Mouse (Mus musculus): ENCODE data around the gene Uck2.

Uck2 gene

GRCm38 (mm10) chr1:167289567-167290262 is 4.6 kb upstream of the Uck2 start:
- no peak for TF ChIP-seq GATA4 (IDR thresholded peaks at IDR 0.05; ENCODE audit: insufficient replicate concordance, low read length)

GRCm38 (mm10) chr1:167288665-167289538 is 3.8 kb upstream of the Uck2 start:
- TF ChIP-seq GATA4 (IDR thresholded peaks at IDR 0.05; ENCODE audit: insufficient replicate concordance, low read length): no peak

GRCm38 (mm10) chr1:167287156-167287555 is 2.0 kb upstream of the Uck2 start:
- TF ChIP-seq GATA4 (IDR thresholded peaks at IDR 0.05; ENCODE audit: insufficient replicate concordance, low read length): no peak

- no peak for TF ChIP-seq GATA4 (IDR thresholded peaks at IDR 0.05; ENCODE audit: insufficient replicate concordance, low read length)
Measured at GRCm38 (mm10) chr1:167285356-167285755, 236 bp upstream of the Uck2 start.

GRCm38 (mm10) chr1:167284837-167285319 is 242 bp downstream of the Uck2 start:
- TF ChIP-seq GATA4 (IDR thresholded peaks at IDR 0.05; ENCODE audit: insufficient replicate concordance, low read length): no peak

GRCm38 (mm10) chr1:167284258-167284836 is 773 bp downstream of the Uck2 start:
- TF ChIP-seq GATA4 (IDR thresholded peaks at IDR 0.05; ENCODE audit: insufficient replicate concordance, low read length): no peak

GRCm38 (mm10) chr1:167283441-167284257 is 1.5 kb downstream of the Uck2 start:
- no peak for TF ChIP-seq GATA4 (IDR thresholded peaks at IDR 0.05; ENCODE audit: insufficient replicate concordance, low read length)

- no peak for TF ChIP-seq GATA4 (IDR thresholded peaks at IDR 0.05; ENCODE audit: insufficient replicate concordance, low read length)
Measured at GRCm38 (mm10) chr1:167282768-167283167, 2.4 kb downstream of the Uck2 start.

- no peak for TF ChIP-seq GATA4 (IDR thresholded peaks at IDR 0.05; ENCODE audit: insufficient replicate concordance, low read length)
Measured at GRCm38 (mm10) chr1:167282112-167282511, 3.0 kb downstream of the Uck2 start.

- TF ChIP-seq GATA4 (IDR thresholded peaks at IDR 0.05; ENCODE audit: insufficient replicate concordance, low read length): no peak
Measured at GRCm38 (mm10) chr1:167280061-167280460, 5.1 kb downstream of the Uck2 start.

GRCm38 (mm10) chr1:167279160-167279715 is 5.9 kb downstream of the Uck2 start:
- TF ChIP-seq GATA4 (IDR thresholded peaks at IDR 0.05; ENCODE audit: insufficient replicate concordance, low read length): no peak

GRCm38 (mm10) chr1:167278395-167278794 is 6.7 kb downstream of the Uck2 start:
- TF ChIP-seq GATA4 (IDR thresholded peaks at IDR 0.05; ENCODE audit: insufficient replicate concordance, low read length): no peak

- no peak for TF ChIP-seq GATA4 (IDR thresholded peaks at IDR 0.05; ENCODE audit: insufficient replicate concordance, low read length)
Measured at GRCm38 (mm10) chr1:167274646-167275390, 10.3 kb downstream of the Uck2 start.
